Mouse (Mus musculus) liver, embryonic 18 days (tissue): ENCODE data around the gene Olfr1208. TPM values are rescaled to one million over a fixed set of nuclear protein-coding genes. Genes with fewer than 3 reads are reported as not detected.

Experiments
- polyA plus RNA-seq: library from polyadenylated mRNA; depleted of rRNA; stranded (reverse); fragments of >200 nt; gene quantifications from 2 replicates; pipeline ENCODE4 v1.2.3, GENCODE M21; 2012; rRNA removed

Gene Olfr1208
- not detected in 2 replicates for polyA plus RNA-seq

DNA sequence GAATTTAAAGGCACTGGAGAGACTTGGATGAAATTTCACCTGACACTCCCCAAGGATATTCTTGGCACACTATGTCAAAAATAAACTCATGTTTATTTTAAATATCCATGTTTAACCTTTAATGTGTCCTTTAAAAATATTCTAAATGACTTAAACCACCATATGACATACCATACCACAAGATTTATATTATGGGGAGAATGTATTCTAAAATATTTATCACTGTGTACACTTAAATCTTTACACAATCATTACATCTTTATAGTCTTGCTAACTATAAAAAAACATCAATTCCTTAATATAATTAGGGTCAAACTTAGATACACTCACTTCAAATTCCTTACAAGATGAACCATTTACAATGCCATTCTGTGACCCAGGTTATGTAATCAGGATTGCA, at the start of gene Olfr1208:
Olfr1208 (minus strand) TSS at position 101 of the 400 bp plus-strand sequence.

DNA sequence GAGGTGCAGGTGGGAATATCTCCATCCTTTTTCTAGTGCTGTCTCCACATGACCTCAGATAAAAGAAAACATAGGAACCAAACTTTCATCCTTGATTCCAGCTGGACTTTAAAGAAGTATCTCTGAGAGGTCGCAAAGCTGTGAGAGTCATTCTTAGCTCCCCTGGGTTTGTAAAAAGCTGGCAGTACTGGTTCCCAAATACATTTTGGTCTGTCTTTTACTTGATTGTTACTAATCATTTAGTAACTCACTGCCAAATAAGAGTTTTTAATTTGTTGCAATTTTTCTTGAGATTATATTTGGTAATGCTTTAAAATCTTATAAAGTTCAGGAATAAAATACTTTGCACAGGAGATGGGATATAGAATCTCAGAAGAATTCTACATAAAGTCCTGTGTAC, 35.9 kb upstream of the Olfr1208 start, which contains the start of gene Olfr1211:
Olfr1211 (minus strand) TSS at position 101 of the 400 bp plus-strand sequence.

GRCm38 (mm10) chr2:88915057-88915456, 12.9 kb upstream of the Olfr1208 start, which contains the start of gene Olfr1209:
Gene Olfr1209, minus strand, starts transcription at chr2:88915157.

DNA sequence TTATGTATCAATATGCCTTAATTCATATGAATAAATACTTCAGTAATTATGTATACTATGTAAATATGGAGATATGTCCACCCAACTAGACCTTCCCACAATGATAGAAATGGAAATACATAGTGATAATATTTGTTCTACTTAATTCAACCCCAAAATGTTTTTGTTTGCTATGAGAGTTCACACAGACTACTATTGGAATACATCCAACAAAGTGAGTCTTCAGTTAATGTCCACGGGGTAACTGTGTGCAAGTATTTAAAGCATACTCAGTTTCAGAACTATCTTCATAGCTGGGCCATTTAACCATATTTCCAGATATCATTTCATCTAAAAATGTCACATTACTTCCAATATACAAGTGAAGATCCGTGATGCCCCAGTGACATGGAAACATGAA, 39.2 kb downstream of the Olfr1208 start, which contains the start of gene Olfr1206:
Olfr1206 (plus strand) TSS at position 301 of the 400 bp plus-strand sequence.

GRCm38 (mm10) chr2:88848992-88849391, 53.1 kb downstream of the Olfr1208 start, which contains the start of gene Olfr1204:
Gene Olfr1204, plus strand, starts transcription at chr2:88849292.

Other genes starting within 250 kb of the Olfr1208 start
- not detected in 2 replicates for gene Olfr1193, start 226.7 kb downstream of the Olfr1208 start, polyA plus RNA-seq
- gene Olfr1195, start 213.1 kb downstream of the Olfr1208 start, polyA plus RNA-seq, result not detected in 2 replicates
- gene Olfr1196, start 197.7 kb downstream of the Olfr1208 start, polyA plus RNA-seq, result not detected in 2 replicates
- gene Olfr1197, start 169.9 kb downstream of the Olfr1208 start, polyA plus RNA-seq, result not detected in 2 replicates
- not detected in 2 replicates for gene Olfr1198, start 150.9 kb downstream of the Olfr1208 start, polyA plus RNA-seq
- gene Olfr1199, start 141.8 kb downstream of the Olfr1208 start, polyA plus RNA-seq, result not detected in 2 replicates
- gene Olfr1200, start 131.8 kb downstream of the Olfr1208 start, polyA plus RNA-seq, result not detected in 2 replicates
- not detected in 2 replicates for gene Olfr1201, start 109.3 kb downstream of the Olfr1208 start, polyA plus RNA-seq
- not detected in 2 replicates for gene Olfr1202, start 87.8 kb downstream of the Olfr1208 start, polyA plus RNA-seq
- gene Olfr1205, start 72.6 kb downstream of the Olfr1208 start, polyA plus RNA-seq, result not detected in 2 replicates
- not detected in 2 replicates for gene Olfr1204, start 53.0 kb downstream of the Olfr1208 start, polyA plus RNA-seq
- not detected in 2 replicates for gene Olfr1206, start 39.1 kb downstream of the Olfr1208 start, polyA plus RNA-seq
- not detected in 2 replicates for gene Olfr1209, start 12.8 kb upstream of the Olfr1208 start, polyA plus RNA-seq
- not detected in 2 replicates for gene Olfr1211, start 35.8 kb upstream of the Olfr1208 start, polyA plus RNA-seq
- not detected in 2 replicates for gene Olfr1212, start 51.7 kb upstream of the Olfr1208 start, polyA plus RNA-seq
- gene Gm13762, start 78.0 kb upstream of the Olfr1208 start, polyA plus RNA-seq, result not detected in 2 replicates
- gene Olfr1214, start 90.3 kb upstream of the Olfr1208 start, polyA plus RNA-seq, result not detected in 2 replicates
- gene Olfr1215, start 104.7 kb upstream of the Olfr1208 start, polyA plus RNA-seq, result not detected in 2 replicates
- gene Olfr1216, start 116.0 kb upstream of the Olfr1208 start, polyA plus RNA-seq, result not detected in 2 replicates
- not detected in 2 replicates for gene Olfr1217, start 129.8 kb upstream of the Olfr1208 start, polyA plus RNA-seq
- not detected in 2 replicates for gene Olfr1218, start 158.9 kb upstream of the Olfr1208 start, polyA plus RNA-seq
- gene Olfr1219, start 181.2 kb upstream of the Olfr1208 start, polyA plus RNA-seq, result not detected in 2 replicates
- gene Olfr1220, start 204.5 kb upstream of the Olfr1208 start, polyA plus RNA-seq, result not detected in 2 replicates
- not detected in 2 replicates for gene Olfr1221, start 215.0 kb upstream of the Olfr1208 start, polyA plus RNA-seq
- not detected in 2 replicates for gene Olfr1222, start 230.7 kb upstream of the Olfr1208 start, polyA plus RNA-seq
- not detected in 2 replicates for gene Olfr1223, start 249.2 kb upstream of the Olfr1208 start, polyA plus RNA-seq